Mouse (Mus musculus) E14TG2a.4 (cell line): ENCODE measurements at regions not wholly inside any gene's neighbourhood (a gene's known extent, or its start where the extent isn't known, plus 50 kb on each side); places are given as distances from the start of the nearest gene placed in this dataset.

Experiments used
- CTCF ChIP-seq: conservative IDR thresholded peaks from 2 replicates; pipeline ENCODE4 v1.5.1; 2014; ENCODE audit warnings: low read length
- NANOG ChIP-seq: IDR thresholded peaks from 2 replicates; pipeline ENCODE4 v1.6.1; 2014; ENCODE audit warnings: borderline replicate concordance, low read length, mixed read lengths
- POU5F1 ChIP-seq: IDR thresholded peaks from 2 replicates; pipeline ENCODE4 v1.6.1; 2014; ENCODE audit warnings: low read length, borderline replicate concordance

GRCm38 (mm10) chr10:96841956-96842355, 225.2 kb downstream of the Btg1 start:
- TF ChIP-seq CTCF (no peak), NANOG (no peak), POU5F1 (no peak)
